ENCODE assay signal across 9 mouse cellular contexts in genomic region chr1:20935106-20935505, GRCm38 (mm10). TPM values are rescaled to one million over a fixed set of nuclear protein-coding genes. Genes with fewer than 3 reads are reported as not detected.
DNase-seq lines count a peak whose midpoint lies in the region; ATAC-seq and TF ChIP-seq lines count a peak whose summit lies in the region.
"Had no signal": no experiment of that assay in that cellular context is flagged by ENCODE, and none has a peak within 500 bp of the region (broad histone marks: within the 10 kb centered on the region; RNA-seq: fewer than 3 reads in every experiment).

No protein-coding gene starts in this region.

- TF ChIP-seq RAD21 in MEL (IDR thresholded peaks at IDR 0.05; ENCODE audit: low read depth, low read length) = no peak

- no peak for TF ChIP-seq POLR2A in heart, adult 2 months (IDR thresholded peaks at IDR 0.05; ENCODE audit: insufficient read depth, low read depth, low read length)
- no peak for TF ChIP-seq POLR2A in MEL (IDR thresholded peaks at IDR 0.05; ENCODE audit: control insufficient read depth in 1 of 2, insufficient read depth in 1 of 2, low read depth in 1 of 2, low read length in 2 of 2, poor library complexity in 1 of 2)

- no peaks in the 10 kb centered on the region for H3K27me3 ChIP-seq in heart, adult 2 months (ENCODE audit: control insufficient read depth, insufficient read depth, low read length)
- H3K27me3 ChIP-seq in MEL (ENCODE audit: control insufficient read depth in 1 of 2, insufficient read depth in 2 of 2, low read length in 2 of 2) = no peaks in the 10 kb centered on the region
- H3K27me3 ChIP-seq in heart, embryonic 16.5 days (ENCODE audit: control insufficient read depth, insufficient read depth, low read length) = no peaks in the 10 kb centered on the region

- 0 out of 2 replicates have a peak, but pooled peaks have one; percentile 10 for TF ChIP-seq EP300 in heart, adult 2 months (IDR thresholded peaks at IDR 0.05; ENCODE audit: insufficient read depth, low read depth, low read length)
- no peak for TF ChIP-seq EP300 in MEL (IDR thresholded peaks at IDR 0.05; ENCODE audit: low read depth in 1 of 2, low read length in 2 of 2)

- WGBS in heart, adult 2 months = 66% methylated on average over 22 of the region's 22 CpGs
- 52% methylated on average over 22 of the region's 22 CpGs for WGBS in heart, embryonic 16.5 days

- H3K79me2 ChIP-seq in heart, adult 2 months (replicated peaks; ENCODE audit: control insufficient read depth, insufficient read depth, low read length) = no peaks in the 10 kb centered on the region
- H3K79me2 ChIP-seq in MEL (ENCODE audit: control insufficient read depth, insufficient read depth, low read length, poor library complexity) = no peaks in the 10 kb centered on the region

- peak; percentile 86 for ATAC-seq in heart, embryonic 16.5 days (replicated peaks; ENCODE audit: extremely low read depth, insufficient read depth, low FRiP score)

- DNase-seq in heart, adult 2 months = peak; percentile 73 to 78
- DNase-seq in heart, postnatal 25 days (ENCODE audit: low spot score) = no peak
- peak; percentile 64 for DNase-seq in MEL (ENCODE audit: low read depth, low spot score)
- DNase-seq in cerebellum, adult 11-12 months = peak; percentile 76
- DNase-seq in lung, postnatal 25 days (ENCODE audit: low spot score) = no peak
- DNase-seq in right cerebral cortex, postnatal 14 days = no peak
- DNase-seq in lung, postnatal 10 days = no peak

- no peak overlapping the region for H3K27ac ChIP-seq in heart, adult 2 months
- H3K27ac ChIP-seq in MEL (ENCODE audit: control insufficient read depth, low read depth, low read length) = no peak overlapping the region
- 0 out of 2 replicates have a peak overlapping the region, but pooled peaks have one; percentile 31 for H3K27ac ChIP-seq in heart, embryonic 16.5 days (ENCODE audit: low read length)

- peak overlapping the region; percentile 45 for H3K4me2 ChIP-seq in heart, embryonic 16.5 days (ENCODE audit: low read depth, low read length)

- H3K9ac ChIP-seq in heart, adult 2 months (ENCODE audit: low read depth, low read length) = no peak overlapping the region
- no peak overlapping the region for H3K9ac ChIP-seq in MEL (ENCODE audit: control insufficient read depth, low read depth, low read length, poor library complexity, severe bottlenecking)
- no peak overlapping the region for H3K9ac ChIP-seq in heart, embryonic 16.5 days (ENCODE audit: low read length)

- H3K9me3 ChIP-seq in MEL (replicated peaks; ENCODE audit: insufficient read depth, low read length) = no peaks in the 10 kb centered on the region
- H3K9me3 ChIP-seq in heart, embryonic 16.5 days (replicated peaks; ENCODE audit: control insufficient read depth, low read length) = no peaks in the 10 kb centered on the region

- TF ChIP-seq CTCF in heart, adult 2 months (IDR thresholded peaks at IDR 0.05) = no peak
- TF ChIP-seq CTCF in MEL (IDR thresholded peaks at IDR 0.05 in 2 of 3, conservative IDR thresholded peaks at IDR 0.05 in 1 of 3; ENCODE audit: control insufficient read depth in 1 of 3, insufficient read depth in 1 of 3, low read depth in 2 of 3, low read length in 3 of 3, poor library complexity in 1 of 3, severe bottlenecking in 1 of 3) = no peak

- no peaks in the 10 kb centered on the region; the same call in 1 of the 2 replicates for H3K4me1 ChIP-seq in heart, adult 2 months (ENCODE audit: control insufficient read depth, insufficient read depth, low read length)
- peaks cover 5 to 20% of the 10 kb centered on the region in 2 experiments for H3K4me1 ChIP-seq in MEL (ENCODE audit: control insufficient read depth in 1 of 2, insufficient read depth in 2 of 2, low read length in 2 of 2)
- H3K4me1 ChIP-seq in heart, embryonic 16.5 days (ENCODE audit: control insufficient read depth, insufficient read depth, low read length) = 0 out of 2 replicates have a peak, but pooled peaks cover 5% of the 10 kb centered on the region

- no peak overlapping the region for H3K4me3 ChIP-seq in heart, adult 2 months
- no peak overlapping the region for H3K4me3 ChIP-seq in MEL (ENCODE audit: control insufficient read depth in 1 of 2, insufficient read depth in 1 of 2, low read depth in 2 of 2, low read length in 2 of 2)
- 0 out of 2 replicates have a peak overlapping the region, but pooled peaks have one; percentile 8 for H3K4me3 ChIP-seq in heart, embryonic 16.5 days (ENCODE audit: low read length)
- H3K4me3 ChIP-seq: myocyte had no signal

- H3K36me3 ChIP-seq in heart, adult 2 months (ENCODE audit: control insufficient read depth, insufficient read depth, low read length) = no peaks in the 10 kb centered on the region
- peaks cover 0 to 20% of the 10 kb centered on the region in 2 experiments; a peak in 2 of 4 replicates for H3K36me3 ChIP-seq in MEL (ENCODE audit: control insufficient read depth in 1 of 2, insufficient read depth in 2 of 2, low read length in 2 of 2)
- no peaks in the 10 kb centered on the region for H3K36me3 ChIP-seq in heart, embryonic 16.5 days (ENCODE audit: control insufficient read depth, insufficient read depth)

- intact Hi-C loops in heart, adult 2 months (cut with DNase I) = loop anchor here (10.0 kb wide), 1 partner anchor 410 kb away; the partner anchor contains the start of gene Khdc1a
- intact Hi-C loops in heart, postnatal 25 days (cut with DNase I) = loop anchor here (5.0 kb wide), 2 partner anchors 147 to 337 kb away; no protein-coding TSS in a partner anchor

TF ChIP-seq in MEL, 35 proteins besides CTCF, POLR2A, EP300 and RAD21:
- TF ChIP-seq ETS1 (IDR thresholded peaks at IDR 0.05; ENCODE audit: low read depth, low read length) (peak; percentile 67), ZKSCAN1 (IDR thresholded peaks at IDR 0.05; ENCODE audit: low read depth, low read length) (no peak)

RNA-seq across cellular contexts. Expression of gene Efhc1, which starts 16.3 kb away (rescaled TPM):
- under 1 TPM; 0.41 to 0.63 TPM for total RNA-seq in heart, adult 2 months (2021)
- 1.2 and 1.8 TPM in 2 replicates for polyA plus RNA-seq in heart, adult 2 months (2012; rRNA removed)
- under 1 TPM; 0.42 to 0.75 TPM for total RNA-seq in heart, postnatal 25 days (2021)
- total RNA-seq in MEL (2012; rRNA removed) = not detected in 2 replicates
- not detected for polyA plus RNA-seq in MEL (2012; ENCODE audit: insufficient read depth in 1 of 2, insufficient read length in 2 of 2, low read depth in 1 of 2, low replicate concordance in 2 of 2, missing spikeins in 1 of 2)
- polyA plus RNA-seq in heart, embryonic 16.5 days (2015; fragmentation: Nextera tagmentation; extraction: Ambion mirVana) = 1.9 and 3.0 TPM in 2 replicates

RNA-seq across cellular contexts. Expression of gene Paqr8, which starts 44.7 kb away (rescaled TPM):
- 1 to 10 TPM; 1.2 to 2.2 TPM for total RNA-seq in heart, adult 2 months (2021)
- 2.0 and 3.2 TPM in 2 replicates for polyA plus RNA-seq in heart, adult 2 months (2012; rRNA removed)
- 1 to 10 TPM; 2.0 to 2.3 TPM for total RNA-seq in heart, postnatal 25 days (2021)
- 0.46 and 0.69 TPM in 2 replicates for total RNA-seq in MEL (2012; rRNA removed)
- polyA plus RNA-seq in MEL (2012; ENCODE audit: insufficient read depth in 1 of 2, insufficient read length in 2 of 2, low read depth in 1 of 2, low replicate concordance in 2 of 2, missing spikeins in 1 of 2) = 1 to 10 TPM in 1 of 2 experiments, not detected in 1; 1.8 TPM
- polyA plus RNA-seq in heart, embryonic 16.5 days (2015; fragmentation: Nextera tagmentation; extraction: Ambion mirVana) = 2.0 and 2.5 TPM in 2 replicates

Comparison
In these comparisons a context has a peak if more than half of its experiments do, and no peak if none do; other contexts are left out.
1. DNase-seq: peak in heart, adult 2 months (2 of 2), MEL (single experiment) and cerebellum, adult 11-12 months (single experiment); none in heart, postnatal 25 days (single experiment), lung, postnatal 25 days (single experiment), right cerebral cortex, postnatal 14 days (single experiment) and lung, postnatal 10 days (single experiment).